Mouse (Mus musculus) embryo, embryonic 11 days (tissue): Measurements from ENCODE around the gene Shmt2.

Experiments used
- DNase-seq: peaks from one replicate; pipeline ENCODE4 v3.0.0-alpha.2; 2015

Shmt2 gene

DNA sequence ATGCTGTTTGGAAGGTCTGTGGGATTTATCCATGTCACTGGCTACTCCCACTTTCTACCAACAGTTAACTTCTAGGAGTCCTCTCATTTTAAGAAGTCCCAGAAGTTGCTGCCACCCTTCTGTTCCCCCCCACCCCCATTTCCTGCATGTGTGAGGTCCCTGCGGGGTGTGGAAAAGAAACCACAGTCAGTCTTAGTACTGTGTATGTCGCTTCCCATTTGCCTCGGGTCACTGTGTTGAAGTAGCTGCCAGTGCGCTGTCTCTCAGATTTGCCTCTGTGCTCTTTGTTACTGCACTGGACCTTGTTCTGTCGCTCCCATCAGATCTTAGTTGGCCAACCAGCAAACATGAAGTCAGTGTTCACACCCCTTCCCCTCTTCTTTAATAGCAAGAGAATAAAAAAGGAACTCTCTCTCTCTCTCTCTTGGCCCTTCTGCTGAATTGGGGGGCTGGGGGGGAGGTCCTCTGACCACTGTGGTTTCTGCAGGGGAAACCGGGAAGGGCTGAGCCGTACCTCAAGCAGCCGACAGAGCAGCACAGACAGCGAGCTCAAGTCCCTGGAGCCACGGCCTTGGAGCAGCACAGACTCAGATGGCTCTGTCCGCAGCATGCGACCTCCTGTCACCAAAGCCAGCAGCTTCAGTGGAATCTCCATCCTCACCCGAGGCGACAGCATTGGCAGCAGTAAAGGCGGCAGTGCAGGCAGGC, 50.8 kb downstream of the Shmt2 start:
- no peak for DNase-seq
